Mouse (Mus musculus) thymus, postnatal 0 days (tissue): ENCODE data around the gene Gm49384. TPM values are rescaled to one million over a fixed set of nuclear protein-coding genes. Genes with fewer than 3 reads are reported as not detected.
"Not testable (repeated sequence)": the region's sequence is repeated elsewhere in the genome, so short reads cannot be mapped to it uniquely, and the experiment has no call there.

Experiments
- DNase-seq: peaks from one replicate; pipeline ENCODE4 v3.0.0-alpha.2; 2015; ENCODE audit warnings: low spot score
- microRNA-seq: library from miRNA; unstranded; fragments of <30 nt; microRNA quantifications from one replicate; pipeline ENCODE4, GENCODE M21; 2016; ENCODE audit warnings: borderline number of aligned reads
- polyA plus RNA-seq: library from polyadenylated mRNA; unstranded; fragments of >200 nt; fragmentation: Nextera tagmentation; extraction: Ambion mirVana; gene quantifications from 2 replicates; pipeline ENCODE4 v1.2.1, GENCODE M21; 2015

Gene Gm49384
- polyA plus RNA-seq, 1 experiment from 2014 or later = 29.5 TPM

DNA sequence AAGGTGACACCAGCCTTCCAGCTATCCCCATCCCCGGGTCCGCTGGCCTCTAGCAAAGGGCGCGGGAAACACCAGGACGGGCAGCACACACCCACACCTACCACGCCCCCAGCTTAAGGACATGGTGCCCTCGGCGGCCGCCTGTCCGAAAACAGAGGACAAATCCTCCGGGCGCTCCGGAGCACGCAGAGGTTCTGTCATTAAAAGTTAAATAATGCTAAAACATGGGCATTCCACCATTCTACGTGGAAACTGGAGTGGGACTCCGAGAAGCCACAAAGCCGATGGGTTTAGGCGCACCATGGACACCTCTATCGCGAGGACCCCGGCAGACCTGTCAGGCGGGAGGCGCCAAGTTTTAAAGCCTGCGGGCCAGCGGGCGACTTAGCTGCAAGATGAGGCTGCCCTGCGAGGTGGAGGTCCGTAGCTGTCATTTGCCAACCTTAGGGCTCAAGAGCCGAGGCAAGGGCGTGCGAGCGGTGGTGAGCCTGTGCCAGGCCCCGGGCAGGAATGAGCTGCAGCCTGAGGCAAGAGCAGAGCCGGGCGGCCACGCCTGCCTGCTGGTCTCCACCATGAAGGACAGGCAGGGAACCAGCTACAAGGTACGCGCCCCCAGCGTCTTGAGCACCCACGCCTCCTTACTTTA is 35.5 kb downstream of the Gm49384 start, which contains the start of gene Lrr1:
Gene Lrr1, plus strand, starts transcription at position 354 of the 646 bp plus-strand sequence.
- peak; percentile 85 for DNase-seq

DNA sequence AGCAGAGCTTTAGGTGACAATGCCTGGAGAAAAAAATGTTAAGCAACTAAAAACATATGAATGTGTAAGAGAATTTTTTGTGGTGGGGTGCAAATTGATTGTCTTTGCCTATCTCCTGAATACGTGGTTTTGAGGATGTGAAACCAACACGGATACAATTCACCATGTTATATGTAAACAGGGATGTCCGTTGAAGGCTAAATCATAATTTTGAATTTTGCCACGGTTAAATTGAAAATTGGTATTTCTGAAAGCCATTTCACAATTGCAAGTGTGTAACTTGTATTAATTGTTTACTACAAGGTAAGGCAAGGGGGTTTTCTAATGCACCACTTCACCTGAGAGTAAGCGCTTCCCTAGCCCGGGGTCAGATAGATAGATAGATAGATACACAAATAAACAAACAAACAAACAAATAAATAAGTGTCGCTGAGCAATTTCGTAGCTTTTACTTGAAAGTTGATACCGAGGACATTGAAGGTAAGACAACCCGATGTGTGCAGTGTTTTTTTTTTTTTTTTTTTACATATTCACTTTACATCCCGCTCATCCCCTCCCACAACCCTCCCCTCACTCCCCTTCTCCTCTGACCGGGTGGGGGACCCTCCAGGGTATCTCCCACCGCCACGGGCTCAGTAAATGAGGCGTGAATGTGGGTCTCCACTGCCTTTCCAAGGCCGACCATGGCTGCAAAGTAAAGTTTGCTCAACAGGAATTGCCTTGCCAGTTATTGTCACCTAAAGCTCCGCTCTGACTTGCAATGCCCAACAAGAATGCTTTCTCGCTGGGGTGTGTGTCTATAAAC is 36.2 kb downstream of the Gm49384 start:
- no peak for DNase-seq

GRCm38 (mm10) chr12:69166861-69167581 is 37.0 kb downstream of the Gm49384 start:
- DNase-seq = not testable (repeated sequence)

GRCm38 (mm10) chr12:69164904-69165303 is 39.2 kb downstream of the Gm49384 start:
- DNase-seq = peak; percentile 21

DNA sequence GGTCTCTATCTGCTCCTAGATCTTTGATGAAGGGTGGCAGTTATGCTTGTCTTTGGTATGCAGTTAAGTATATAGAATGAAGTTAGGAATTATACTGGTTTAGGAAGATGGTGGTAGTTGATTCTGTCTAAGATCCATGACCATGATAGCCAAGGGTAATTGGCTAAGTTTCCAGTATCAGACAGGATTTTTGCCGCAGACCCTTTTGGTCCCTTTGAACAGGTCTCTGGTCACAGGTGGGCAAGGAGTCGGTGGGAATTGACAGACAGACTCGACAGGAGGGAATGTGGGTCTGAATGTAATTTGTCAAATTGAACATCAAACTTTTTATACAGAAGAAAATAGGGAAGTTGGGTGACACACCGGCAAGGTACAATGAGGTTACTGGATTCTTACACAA is 40.5 kb downstream of the Gm49384 start:
- DNase-seq = not testable (repeated sequence)

- not testable (repeated sequence) for DNase-seq
Measured at GRCm38 (mm10) chr12:69160677-69161076, 43.4 kb downstream of the Gm49384 start.

DNA sequence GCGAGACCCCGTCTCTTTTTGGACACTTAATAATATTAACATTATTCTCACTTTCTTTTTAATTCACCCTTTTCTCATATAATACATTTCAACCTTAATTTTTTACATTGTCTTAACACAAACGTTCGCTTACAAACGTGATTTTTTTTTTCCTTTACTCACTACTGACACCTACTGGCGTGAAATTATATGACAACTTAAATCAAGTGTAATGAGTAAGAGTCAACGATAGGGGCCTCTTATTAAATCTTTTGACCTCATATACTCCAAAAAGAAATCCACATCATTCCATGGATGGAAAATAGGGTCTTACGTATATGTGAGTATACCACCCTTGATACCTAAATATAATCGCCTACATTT is 44.5 kb downstream of the Gm49384 start:
- peak; percentile 89 for DNase-seq

DNA sequence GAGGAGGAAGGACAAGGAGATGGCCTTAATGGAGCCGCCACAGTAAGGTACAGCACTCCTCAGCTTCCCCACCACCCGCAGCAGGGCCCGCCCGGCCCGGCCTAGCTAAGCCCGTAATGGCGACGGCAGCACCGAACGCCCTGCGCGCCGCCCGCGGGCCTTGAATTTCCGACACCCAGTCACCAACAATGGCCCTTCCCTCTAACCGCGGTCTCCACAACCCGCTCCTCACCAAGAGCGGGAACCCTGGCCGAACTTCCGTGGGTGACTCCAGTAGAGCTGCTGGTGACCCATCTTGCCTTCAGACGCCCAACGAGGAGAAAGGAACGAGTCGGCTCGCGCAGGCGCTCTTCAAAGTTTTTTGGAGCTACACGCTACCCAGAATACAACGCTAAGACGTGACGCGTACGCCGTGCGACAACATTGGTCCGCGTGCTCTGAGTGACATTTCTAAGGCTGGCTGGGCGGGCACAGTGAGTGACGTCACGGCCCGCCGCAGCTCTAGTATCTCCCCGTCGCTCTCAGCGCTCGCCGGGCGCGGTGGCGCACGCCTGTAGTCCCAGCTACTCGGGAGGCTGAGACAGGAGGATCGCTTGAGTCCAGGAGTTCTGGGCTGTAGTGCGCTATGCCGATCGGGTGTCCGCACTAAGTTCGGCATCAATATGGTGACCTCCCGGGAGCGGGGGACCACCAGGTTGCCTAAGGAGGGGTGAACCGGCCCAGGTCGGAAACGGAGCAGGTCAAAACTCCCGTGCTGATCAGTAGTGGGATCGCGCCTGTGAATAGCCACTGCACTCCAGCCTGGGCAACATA is 45.1 kb downstream of the Gm49384 start, which contains the start of gene Rps29:
Gene Rps29, minus strand, starts transcription at position 422 of the 813 bp plus-strand sequence.
- peak; percentile 100 for DNase-seq

DNA sequence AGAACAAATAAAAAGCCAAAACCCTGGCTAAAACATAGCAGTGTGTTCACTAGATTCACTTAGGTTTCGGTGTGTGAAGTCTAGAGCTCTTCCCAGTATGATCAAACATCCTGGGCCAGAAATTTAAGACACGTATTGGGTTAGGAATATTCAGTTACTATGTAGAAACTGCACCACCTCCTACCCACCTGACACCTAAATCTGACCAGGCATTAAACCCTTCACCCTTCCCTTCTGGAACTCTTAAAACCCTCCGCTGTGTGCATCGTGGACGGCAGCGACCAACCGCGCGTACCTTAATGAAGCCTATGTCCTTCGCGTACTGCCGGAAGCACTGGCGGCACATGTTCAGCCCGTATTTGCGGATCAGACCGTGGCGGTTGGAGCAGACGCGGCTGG is 45.7 kb downstream of the Gm49384 start:
- DNase-seq = no peak

DNA sequence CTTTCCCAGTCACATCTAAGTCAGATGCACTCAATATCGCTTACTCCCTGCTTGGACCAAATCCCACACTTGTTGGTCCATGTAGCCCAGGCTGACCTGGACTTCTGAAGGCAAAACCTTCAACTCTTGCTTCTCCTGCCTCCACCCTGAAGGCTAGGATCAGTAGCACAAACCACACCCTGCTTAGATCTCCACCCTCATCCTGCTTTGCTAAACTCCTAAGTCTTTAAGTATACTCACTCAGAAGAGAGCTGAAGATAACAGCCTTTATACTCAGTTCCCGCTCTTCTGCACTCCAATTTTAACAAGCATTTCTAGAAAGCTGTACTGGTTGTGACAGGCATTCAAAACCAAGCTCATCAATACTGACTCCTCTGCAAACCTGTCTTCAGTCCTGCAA is 47.0 kb downstream of the Gm49384 start:
- DNase-seq = no peak

DNA sequence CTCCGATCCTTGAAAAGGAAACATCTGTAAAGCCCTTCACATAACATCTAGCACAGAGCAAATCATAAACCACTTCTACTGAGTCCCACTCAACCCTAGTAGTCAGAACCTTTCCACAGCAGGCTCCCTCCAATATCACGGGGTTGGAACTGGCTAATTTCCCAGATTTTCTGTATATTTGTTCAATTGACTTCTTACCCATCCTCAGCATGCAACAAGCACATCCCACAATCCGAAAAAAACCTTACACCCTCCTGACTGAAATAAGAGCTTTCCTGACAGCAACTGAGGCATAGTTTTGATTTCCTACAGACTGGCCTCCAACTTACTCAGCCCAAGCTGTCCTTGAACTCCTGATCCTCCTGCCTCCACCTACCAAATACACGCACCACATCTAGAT is 47.6 kb downstream of the Gm49384 start:
- no peak for DNase-seq

- DNase-seq = no peak
Measured at GRCm38 (mm10) chr12:69155923-69156322, 48.1 kb downstream of the Gm49384 start.

GRCm38 (mm10) chr12:69150049-69150448 is 54.0 kb downstream of the Gm49384 start:
- DNase-seq = no peak

DNA sequence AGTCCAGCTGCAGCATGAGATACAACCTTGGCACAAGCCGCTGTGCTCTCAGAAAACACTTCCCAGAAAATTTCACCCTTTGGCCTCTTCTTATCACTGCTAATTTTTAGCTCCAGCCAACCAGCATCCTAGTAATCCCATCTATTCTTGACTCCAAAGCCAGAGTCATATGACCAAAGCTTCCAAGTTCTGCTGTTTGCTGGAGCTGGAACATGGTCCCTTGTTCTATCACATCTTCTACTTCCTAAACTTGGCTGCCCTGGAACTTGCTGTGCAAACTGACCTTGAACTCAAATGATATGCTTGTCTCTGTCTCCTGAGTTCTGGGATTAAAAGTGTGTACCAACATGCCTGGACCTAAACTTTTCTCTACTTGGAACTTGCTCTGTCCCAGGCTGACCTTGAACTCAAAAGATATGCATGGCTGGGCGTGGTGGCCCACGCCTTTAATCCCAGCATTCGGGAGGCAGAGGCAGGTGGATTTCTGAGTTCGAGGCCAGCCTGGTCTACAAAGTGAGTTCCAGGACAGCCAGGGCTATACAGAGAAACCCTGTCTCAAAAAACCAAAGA is 56.8 kb downstream of the Gm49384 start:
- DNase-seq = no peak

DNA sequence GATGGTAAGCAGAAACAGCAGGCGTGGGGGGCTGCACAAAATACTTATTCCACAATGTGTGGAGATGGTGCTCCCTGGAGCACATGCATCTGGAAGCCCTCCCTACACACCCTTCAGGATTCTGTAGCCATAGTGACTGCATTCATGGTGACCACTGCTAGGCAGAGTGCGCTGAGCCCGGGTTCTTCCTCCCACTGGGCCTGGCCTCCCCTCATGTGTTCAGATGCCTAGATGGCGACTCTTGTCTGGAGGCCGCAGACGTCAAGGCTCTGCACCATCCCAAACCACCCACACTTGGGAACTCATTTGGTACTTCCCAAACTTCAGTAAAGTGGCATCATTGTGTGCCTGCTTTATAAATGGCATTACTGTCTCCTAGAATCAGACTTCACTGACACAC is 60.6 kb downstream of the Gm49384 start:
- DNase-seq = no peak

GRCm38 (mm10) chr12:69139841-69140240 is 64.2 kb downstream of the Gm49384 start:
- no peak for DNase-seq

Small RNAs within 50 kb of the gene (microRNA-seq; reads per million reads assigned to microRNA genes)
- gene Gm47287 = not detected
- gene Gm47295 = not detected

Other genes starting within 250 kb of the Gm49384 start
- 3,209 and 3,306 TPM in 2 replicates for gene Rps29, start 45.1 kb downstream of the Gm49384 start, polyA plus RNA-seq
- 27.4 and 30.1 TPM in 2 replicates for gene Lrr1, start 35.5 kb downstream of the Gm49384 start, polyA plus RNA-seq
- gene Rpl36al, start 20.2 kb downstream of the Gm49384 start, polyA plus RNA-seq = 931 and 1,018 TPM in 2 replicates
- gene Mgat2, start 20.1 kb downstream of the Gm49384 start, polyA plus RNA-seq = 54.3 and 63.3 TPM in 2 replicates
- 35.7 and 37.1 TPM in 2 replicates for gene Gm49383, start 7.2 kb downstream of the Gm49384 start, polyA plus RNA-seq
- gene Dnaaf2, start 5.8 kb downstream of the Gm49384 start, polyA plus RNA-seq = 11.0 and 11.2 TPM in 2 replicates
- 21.4 and 23.1 TPM in 2 replicates for gene Pole2, start 23.9 kb upstream of the Gm49384 start, polyA plus RNA-seq
- 15.6 and 22.8 TPM in 2 replicates for gene Klhdc1, start 36.9 kb upstream of the Gm49384 start, polyA plus RNA-seq
- 37.9 and 38.8 TPM in 2 replicates for gene Klhdc2, start 92.4 kb upstream of the Gm49384 start, polyA plus RNA-seq
- gene Nemf, start 152.9 kb upstream of the Gm49384 start, polyA plus RNA-seq = 84.3 and 93.2 TPM in 2 replicates
- 93.8 and 123 TPM in 2 replicates for gene Arf6, start 167.9 kb upstream of the Gm49384 start, polyA plus RNA-seq
- gene Gm9887, start 168.2 kb upstream of the Gm49384 start, polyA plus RNA-seq = 2.4 and 2.9 TPM in 2 replicates